Mouse (Mus musculus) common myeloid progenitor, adult 5-6 weeks (primary cell): ENCODE data around the gene Pnpla5. TPM values are rescaled to one million over a fixed set of nuclear protein-coding genes. Genes with fewer than 3 reads are reported as not detected.
"Not testable (repeated sequence)": the region's sequence is repeated elsewhere in the genome, so short reads cannot be mapped to it uniquely, and the experiment has no call there.

Experiments used
- ATAC-seq: replicated peaks from 2 replicates; pipeline ENCODE4 v1.8.0; 2016; ENCODE audit warnings: low read depth, mild to moderate bottlenecking, moderate TSS enrichment, inconsistent platforms; ENCODE audit not compliant: poor library complexity, severe bottlenecking
- total RNA-seq: library from RNA; stranded (forward); fragments of 200-1000, 187-1606 nt; gene quantifications from 2 replicates; pipeline ENCODE4 v1.2.3, GENCODE M21; 2017

Gene Pnpla5
- total RNA-seq, 1 experiment from 2014 or later = not detected

GRCm38 (mm10) chr15:84121036-84121435, 1.9 kb downstream of the Pnpla5 start:
- no peak for ATAC-seq

- ATAC-seq = peak; percentile 75
These were observed 2.4 kb downstream of the Pnpla5 start for GRCm38 (mm10) chr15:84120612-84121011.

- no peak for ATAC-seq
These were observed 6.5 kb downstream of the Pnpla5 start for GRCm38 (mm10) chr15:84116466-84116865.

GRCm38 (mm10) chr15:84115727-84116126, 7.2 kb downstream of the Pnpla5 start:
- ATAC-seq = peak; percentile 42; the same call in 1 of the 2 replicates

GRCm38 (mm10) chr15:84113873-84114272, 9.1 kb downstream of the Pnpla5 start:
- no peak for ATAC-seq

- peak; percentile 68 for ATAC-seq
These were observed 14.1 kb downstream of the Pnpla5 start for GRCm38 (mm10) chr15:84108899-84109298.

- ATAC-seq = no peak
These were observed 17.0 kb downstream of the Pnpla5 start for GRCm38 (mm10) chr15:84105924-84106500.

- ATAC-seq = no peak
These were observed 17.7 kb downstream of the Pnpla5 start, which contains the start of gene Sult4a1 for GRCm38 (mm10) chr15:84105105-84105923. TSS of gene Sult4a1 (minus strand) at chr15:84105754.

- no peak for ATAC-seq
These were observed 18.3 kb downstream of the Pnpla5 start for GRCm38 (mm10) chr15:84104626-84105025.

GRCm38 (mm10) chr15:84097536-84097935, 25.4 kb downstream of the Pnpla5 start:
- ATAC-seq = not testable (repeated sequence)

GRCm38 (mm10) chr15:84096051-84096450, 26.9 kb downstream of the Pnpla5 start:
- no peak for ATAC-seq

- no peak for ATAC-seq
These were observed 28.1 kb downstream of the Pnpla5 start for GRCm38 (mm10) chr15:84094921-84095320.

GRCm38 (mm10) chr15:84086775-84087174, 36.2 kb downstream of the Pnpla5 start:
- ATAC-seq = no peak

GRCm38 (mm10) chr15:84086364-84086763, 36.6 kb downstream of the Pnpla5 start:
- ATAC-seq = no peak

- no peak for ATAC-seq
These were observed 42.9 kb downstream of the Pnpla5 start for GRCm38 (mm10) chr15:84080069-84080468.

- ATAC-seq = no peak
These were observed 43.5 kb downstream of the Pnpla5 start for GRCm38 (mm10) chr15:84079519-84079918.

- no peak for ATAC-seq
These were observed 44.3 kb downstream of the Pnpla5 start for GRCm38 (mm10) chr15:84078667-84079066.

GRCm38 (mm10) chr15:84077151-84077550, 45.8 kb downstream of the Pnpla5 start:
- no peak for ATAC-seq

GRCm38 (mm10) chr15:84074705-84075185, 48.2 kb downstream of the Pnpla5 start:
- no peak; the same call in 1 of the 2 replicates for ATAC-seq

GRCm38 (mm10) chr15:84073911-84074704, 48.9 kb downstream of the Pnpla5 start:
- peak; percentile 55; the same call in 1 of the 2 replicates for ATAC-seq
